Mouse (Mus musculus) gastrocnemius, postnatal 10 days (tissue): ENCODE measurements around the gene Otulin. TPM values are rescaled to one million over a fixed set of nuclear protein-coding genes. Genes with fewer than 3 reads are reported as not detected.

Experiments used
- DNase-seq: peaks from one replicate; pipeline ENCODE4 v3.0.0; 2021; ENCODE audit warnings: mixed read lengths
- total RNA-seq, 2 experiments: library from RNA; stranded (reverse); gene quantifications; 2 replicates each; pipeline ENCODE4 v1.2.3; 2021

Gene Otulin
- total RNA-seq, 2 experiments from 2014 or later = 19.5 to 22.9 TPM

GRCm38 (mm10) chr15:27579853-27580252 lies 50.6 kb downstream of the Otulin start:
- DNase-seq = no peak

- no peak for DNase-seq
Observed at GRCm38 (mm10) chr15:27578918-27579317, 51.6 kb downstream of the Otulin start.

GRCm38 (mm10) chr15:27577915-27578780 lies 52.3 kb downstream of the Otulin start:
- no peak for DNase-seq

- DNase-seq = no peak
Observed at GRCm38 (mm10) chr15:27576886-27577285, 53.6 kb downstream of the Otulin start.

GRCm38 (mm10) chr15:27575932-27576331 lies 54.6 kb downstream of the Otulin start:
- DNase-seq = no peak

- no peak for DNase-seq
Observed at GRCm38 (mm10) chr15:27574992-27575781, 55.3 kb downstream of the Otulin start.

- DNase-seq = peak; percentile 29
Observed at GRCm38 (mm10) chr15:27571179-27571578, 59.3 kb downstream of the Otulin start.

GRCm38 (mm10) chr15:27570385-27570784 lies 60.1 kb downstream of the Otulin start:
- no peak for DNase-seq

- no peak for DNase-seq
Observed at GRCm38 (mm10) chr15:27569924-27570323, 60.6 kb downstream of the Otulin start.

- no peak for DNase-seq
Observed at GRCm38 (mm10) chr15:27568371-27568770, 62.1 kb downstream of the Otulin start.

GRCm38 (mm10) chr15:27567356-27567755 lies 63.1 kb downstream of the Otulin start:
- DNase-seq = no peak

- no peak for DNase-seq
Observed at GRCm38 (mm10) chr15:27565626-27566185, 64.8 kb downstream of the Otulin start.

GRCm38 (mm10) chr15:27564106-27565100 lies 66.1 kb downstream of the Otulin start:
- no peak for DNase-seq

- no peak for DNase-seq
Observed at GRCm38 (mm10) chr15:27560315-27560714, 70.2 kb downstream of the Otulin start.

GRCm38 (mm10) chr15:27558456-27559147 lies 71.9 kb downstream of the Otulin start:
- DNase-seq = no peak

GRCm38 (mm10) chr15:27553554-27553953 lies 76.9 kb downstream of the Otulin start:
- DNase-seq = no peak

- DNase-seq = no peak
Observed at GRCm38 (mm10) chr15:27552129-27552700, 78.3 kb downstream of the Otulin start.

GRCm38 (mm10) chr15:27551117-27552114 lies 79.1 kb downstream of the Otulin start:
- DNase-seq = no peak

GRCm38 (mm10) chr15:27550358-27550992 lies 80.0 kb downstream of the Otulin start:
- no peak for DNase-seq
